Comparison of ENCODE assay signal across 10 mouse cellular contexts in the genomic region with DNA sequence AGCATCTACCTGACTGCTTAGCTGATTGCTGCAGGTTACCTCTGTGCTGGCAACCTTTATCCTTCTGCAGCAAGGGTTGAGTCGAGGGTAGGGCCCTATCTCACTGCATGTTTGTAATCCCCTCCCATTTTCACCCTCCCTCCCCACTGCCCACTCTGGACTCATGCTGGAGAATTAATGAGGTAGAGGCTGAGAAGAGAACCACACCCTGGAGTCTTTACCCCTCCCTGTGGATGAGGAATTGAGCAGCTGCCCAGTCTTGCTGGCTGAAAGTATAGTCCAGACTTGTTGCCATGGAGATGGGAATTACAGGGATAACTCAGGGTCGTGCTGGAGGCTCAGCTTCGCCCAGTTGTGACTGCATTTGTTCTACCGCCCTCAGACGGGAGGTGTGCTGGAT. TPM values are rescaled to one million over a fixed set of nuclear protein-coding genes. Genes with fewer than 3 reads are reported as not detected.
DNase-seq lines count a peak whose midpoint lies in the region; ATAC-seq lines count a peak whose summit lies in the region.
"Had no signal": no experiment of that assay in that cellular context is flagged by ENCODE, and none has a peak within 500 bp of the region (broad histone marks: within the 10 kb centered on the region; RNA-seq: fewer than 3 reads in every experiment).

No protein-coding gene starts in this region.

- intact Hi-C loops in left cerebral cortex, postnatal 4 days (cut with DNase I): no loop called here

- ATAC-seq in lung, embryonic 15.5 days (ENCODE audit: borderline replicate concordance, extremely low read depth, low FRiP score, low TSS enrichment): 0 out of 2 replicates have a peak, but pooled peaks have one; percentile 23
- ATAC-seq in forebrain, embryonic 11.5 days (replicated peaks; ENCODE audit: low FRiP score): peak; percentile 83
- no peak for ATAC-seq in activated CD4-positive, CD25-positive, alpha-beta regulatory T cell, adult 4 months

- WGBS in lung, embryonic 15.5 days: 9% methylated on average over 5 of the region's 5 CpGs
- 20% methylated on average over 5 of the region's 5 CpGs for WGBS in forebrain, embryonic 11.5 days

- H3K27ac ChIP-seq in lung, embryonic 15.5 days: no peak overlapping the region
- no peak overlapping the region for H3K27ac ChIP-seq in forebrain, embryonic 11.5 days (ENCODE audit: low read depth, low read length)
- H3K27ac ChIP-seq: macrophage had no signal

- no peak overlapping the region for H3K4me3 ChIP-seq in lung, embryonic 15.5 days
- no peak overlapping the region for H3K4me3 ChIP-seq in forebrain, embryonic 11.5 days (ENCODE audit: low read depth, low read length)

- no peaks in the 10 kb centered on the region for H3K4me1 ChIP-seq in lung, embryonic 15.5 days
- H3K4me1 ChIP-seq in forebrain, embryonic 11.5 days (replicated peaks; ENCODE audit: control insufficient read depth, insufficient read depth, low read length): no peaks in the 10 kb centered on the region; the same call in none of the 2 replicates

- no peak for DNase-seq in lung, postnatal 25 days (ENCODE audit: low spot score)
- no peak for DNase-seq in forebrain, embryonic 11.5 days (ENCODE audit: low spot score)
- peak; percentile 73 for DNase-seq in left cerebral cortex, postnatal 4 days
- peak; percentile 39 to 68 for DNase-seq in right cerebral cortex, postnatal 36 days (ENCODE audit: low spot score in 2 of 2)
- no peak for DNase-seq in thymus, postnatal 36 days
- DNase-seq in spleen, postnatal 10 days (ENCODE audit: low spot score in 2 of 2): no peak

- H3K9me3 ChIP-seq in lung, embryonic 15.5 days: no peaks in the 10 kb centered on the region
- no peaks in the 10 kb centered on the region for H3K9me3 ChIP-seq in forebrain, embryonic 11.5 days (ENCODE audit: control insufficient read depth, low read length)

- H3K36me3 ChIP-seq in lung, embryonic 15.5 days: no peaks in the 10 kb centered on the region
- H3K36me3 ChIP-seq in forebrain, embryonic 11.5 days (ENCODE audit: control insufficient read depth, insufficient read depth, low read length): no peaks in the 10 kb centered on the region

- H3K4me2 ChIP-seq in lung, embryonic 15.5 days: no peak overlapping the region
- no peak overlapping the region for H3K4me2 ChIP-seq in forebrain, embryonic 11.5 days (ENCODE audit: low read depth, low read length, severe bottlenecking)

- H3K27me3 ChIP-seq in lung, embryonic 15.5 days: no peaks in the 10 kb centered on the region
- H3K27me3 ChIP-seq in forebrain, embryonic 11.5 days (ENCODE audit: control insufficient read depth, insufficient read depth, low read length): no peaks in the 10 kb centered on the region

- no peak overlapping the region for H3K9ac ChIP-seq in lung, embryonic 15.5 days
- no peak overlapping the region for H3K9ac ChIP-seq in forebrain, embryonic 11.5 days (ENCODE audit: low read length)

RNA-seq across cellular contexts. Expression of a gene that starts 23.6 kb away (rescaled TPM):
- polyA plus RNA-seq in lung, embryonic 15.5 days (2015; fragmentation: Nextera tagmentation; extraction: Ambion mirVana): 0.06 and 0.07 TPM in 2 replicates
- 0.25 and 0.32 TPM in 2 replicates for polyA plus RNA-seq in forebrain, embryonic 11.5 days (2014; fragmentation: Nextera tagmentation; extraction: Ambion mirVana)
- 10 to 100 TPM; 29.5 to 30.1 TPM for total RNA-seq in left cerebral cortex, postnatal 4 days (2021)
- under 1 TPM in 1 of 2 experiments, not detected in 1; 0.40 TPM for polyA plus RNA-seq in activated CD4-positive, CD25-positive, alpha-beta regulatory T cell, adult 4 months (2017; shearing (Covaris generic))
- polyA plus RNA-seq: macrophage had no signal

RNA-seq across cellular contexts. Expression of a gene that starts 54.5 kb away (rescaled TPM):
- polyA plus RNA-seq in lung, embryonic 15.5 days (2015; fragmentation: Nextera tagmentation; extraction: Ambion mirVana): 0.12 TPM in 1 of 2 replicates, not detected in the other
- 0.15 and 0.17 TPM in 2 replicates for polyA plus RNA-seq in forebrain, embryonic 11.5 days (2014; fragmentation: Nextera tagmentation; extraction: Ambion mirVana)
- 10 to 100 TPM; 15.8 to 19.0 TPM for total RNA-seq in left cerebral cortex, postnatal 4 days (2021)
- under 1 TPM in 1 of 2 experiments, not detected in 1; 0.60 TPM for polyA plus RNA-seq in activated CD4-positive, CD25-positive, alpha-beta regulatory T cell, adult 4 months (2017; shearing (Covaris generic))
- polyA plus RNA-seq: gonadal fat pad, adult 2 months; macrophage had no signal

RNA-seq across cellular contexts. Expression of a gene that starts 57.6 kb away (rescaled TPM):
- polyA plus RNA-seq in lung, embryonic 15.5 days (2015; fragmentation: Nextera tagmentation; extraction: Ambion mirVana): 6.4 and 7.1 TPM in 2 replicates
- polyA plus RNA-seq in forebrain, embryonic 11.5 days (2014; fragmentation: Nextera tagmentation; extraction: Ambion mirVana): 0.49 and 0.84 TPM in 2 replicates
- total RNA-seq in left cerebral cortex, postnatal 4 days (2021): 1 to 10 TPM; 4.7 to 5.5 TPM
- polyA plus RNA-seq in activated CD4-positive, CD25-positive, alpha-beta regulatory T cell, adult 4 months (2017; shearing (Covaris generic)): under 1 TPM in 1 of 2 experiments, not detected in 1; 0.25 TPM

Comparison
In these comparisons a context has a peak if more than half of its experiments do, and no peak if none do; other contexts are left out.
1. DNase-seq: peak in left cerebral cortex, postnatal 4 days (single experiment) and right cerebral cortex, postnatal 36 days (2 of 2); none in lung, postnatal 25 days (single experiment), forebrain, embryonic 11.5 days (single experiment), thymus, postnatal 36 days (0 of 2) and spleen, postnatal 10 days (0 of 2).